Mouse (Mus musculus) neural tube, embryonic 14.5 days (tissue): Measurements from ENCODE around the gene 6820408C15Rik. TPM values are rescaled to one million over a fixed set of nuclear protein-coding genes. Genes with fewer than 3 reads are reported as not detected.

ENCODE experiments used
- ATAC-seq: fragments of 200-750 bp; cut with Nextera tagmentation; 2 replicates; pipeline ENCODE4 v1.8.0; 2017; ENCODE audit warnings: low read depth, mild to moderate bottlenecking, moderate TSS enrichment, moderate library complexity
- H3K27ac ChIP-seq: fragments of 300-500 bp; sonication (generic); 2 replicates; pipeline ENCODE4 v1.5.1; 2014; ENCODE audit warnings: low read depth, mild to moderate bottlenecking, control low read depth, low read length, moderate library complexity, mixed read lengths
- H3K27me3 ChIP-seq: fragments of 300-500 bp; sonication (generic); 2 replicates; pipeline ENCODE4 v1.6.1; 2014; ENCODE audit warnings: low read length; ENCODE audit not compliant: control insufficient read depth, insufficient read depth
- H3K36me3 ChIP-seq: fragments of 300-500 bp; sonication (generic); 2 replicates; pipeline ENCODE4 v1.6.1; 2014; ENCODE audit warnings: low read length, mixed read lengths; ENCODE audit not compliant: control insufficient read depth, insufficient read depth
- H3K4me1 ChIP-seq: fragments of 300-500 bp; sonication (generic); 2 replicates; pipeline ENCODE4 v1.6.1; 2014; ENCODE audit warnings: low read length; ENCODE audit not compliant: control insufficient read depth, insufficient read depth
- H3K4me2 ChIP-seq: fragments of 300-500 bp; sonication (generic); 2 replicates; pipeline ENCODE4 v1.6.1; 2014; ENCODE audit warnings: mild to moderate bottlenecking, low read depth, low read length, control low read depth
- H3K4me3 ChIP-seq: fragments of 300-500 bp; sonication (generic); 2 replicates; pipeline ENCODE4 v1.5.1; 2014; ENCODE audit warnings: low read depth, low read length, control low read depth, mixed read lengths
- H3K9ac ChIP-seq: fragments of 300-500 bp; sonication (generic); replicated peaks from 2 replicates; pipeline ENCODE4 v1.6.1; 2014; ENCODE audit warnings: low read depth, mild to moderate bottlenecking, control low read depth, low read length, mixed read lengths
- H3K9me3 ChIP-seq: fragments of 300-500 bp; sonication (generic); 2 replicates; pipeline ENCODE4 v1.6.1; 2016; ENCODE audit warnings: low read length; ENCODE audit not compliant: control insufficient read depth
- WGBS: fragments of 180-500 bp; shearing (Covaris S2); extraction: QIAGEN DNeasy Blood & Tissue Kit; methylation state at CpG from one replicate; pipeline ENCODE4 v1.1.7; 2014; 5-methylcytosine and 5-hydroxymethylcytosine counted together
- polyA plus RNA-seq: library from polyadenylated mRNA; unstranded; fragments of >200 nt; fragmentation: Nextera tagmentation; extraction: Ambion mirVana; gene quantifications from 2 replicates; pipeline ENCODE4 v1.2.1, GENCODE M21; 2014

6820408C15Rik gene
- polyA plus RNA-seq, 1 experiment from 2014 or later: 0.87 TPM

DNA sequence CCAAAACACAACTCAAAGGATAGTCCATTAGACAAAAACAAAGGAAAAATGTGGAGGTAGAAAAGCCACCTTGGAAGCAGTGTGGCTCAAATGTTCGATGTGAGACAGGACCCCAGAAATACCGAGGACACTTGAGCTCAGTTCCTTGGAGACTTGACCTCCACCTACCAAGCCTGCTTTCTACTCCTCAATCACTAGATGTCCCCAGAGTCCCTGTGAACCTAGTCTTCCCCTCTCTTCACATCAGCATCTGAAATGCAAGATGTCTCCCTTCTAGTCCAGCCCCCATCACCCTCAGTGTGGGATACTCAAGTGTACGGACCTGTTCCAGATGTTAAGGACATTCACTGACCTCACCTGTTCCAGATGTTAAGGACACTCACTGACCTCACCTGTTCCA, 22.6 kb upstream of the 6820408C15Rik start:
- Histone ChIP-seq H3K4me2 (no peak overlapping the region), H3K27me3 (no peaks in the 10 kb centered on the region), H3K36me3 (no peaks in the 10 kb centered on the region), H3K4me1 (peaks cover 25% of the 10 kb centered on the region), H3K4me3 (no peak overlapping the region), H3K9ac (no peak overlapping the region), H3K27ac (no peak overlapping the region), H3K9me3 (no peaks in the 10 kb centered on the region)
- WGBS: 18% methylated on average over 3 of the region's 3 CpGs
- no peak for ATAC-seq

GRCm38 (mm10) chr2:152393225-152394017, 22.0 kb upstream of the 6820408C15Rik start:
- no peak overlapping the region for H3K9ac ChIP-seq
- peak overlapping the region; percentile 90 for H3K4me2 ChIP-seq
- H3K4me1 ChIP-seq: peaks cover 25% of the 10 kb centered on the region
- WGBS: 59% methylated on average over 9 of the region's 9 CpGs
- H3K9me3 ChIP-seq: no peaks in the 10 kb centered on the region
- no peak overlapping the region for H3K27ac ChIP-seq
- H3K27me3 ChIP-seq: no peaks in the 10 kb centered on the region
- 0 out of 2 replicates have a peak overlapping the region, but pooled peaks have one; percentile 1 for H3K4me3 ChIP-seq
- no peaks in the 10 kb centered on the region for H3K36me3 ChIP-seq
- no peak for ATAC-seq

GRCm38 (mm10) chr2:152395271-152395920, 20.0 kb upstream of the 6820408C15Rik start:
- Histone ChIP-seq H3K4me1 (peaks cover 33% of the 10 kb centered on the region), H3K27me3 (no peaks in the 10 kb centered on the region), H3K4me3 (peak overlapping the region; percentile 88), H3K9ac (peak overlapping the region; percentile 97), H3K4me2 (peak overlapping the region; percentile 90), H3K9me3 (no peaks in the 10 kb centered on the region), H3K36me3 (no peaks in the 10 kb centered on the region), H3K27ac (no peak overlapping the region)
- WGBS: 22% methylated on average over 11 of the region's 13 CpGs
- ATAC-seq: no peak

DNA sequence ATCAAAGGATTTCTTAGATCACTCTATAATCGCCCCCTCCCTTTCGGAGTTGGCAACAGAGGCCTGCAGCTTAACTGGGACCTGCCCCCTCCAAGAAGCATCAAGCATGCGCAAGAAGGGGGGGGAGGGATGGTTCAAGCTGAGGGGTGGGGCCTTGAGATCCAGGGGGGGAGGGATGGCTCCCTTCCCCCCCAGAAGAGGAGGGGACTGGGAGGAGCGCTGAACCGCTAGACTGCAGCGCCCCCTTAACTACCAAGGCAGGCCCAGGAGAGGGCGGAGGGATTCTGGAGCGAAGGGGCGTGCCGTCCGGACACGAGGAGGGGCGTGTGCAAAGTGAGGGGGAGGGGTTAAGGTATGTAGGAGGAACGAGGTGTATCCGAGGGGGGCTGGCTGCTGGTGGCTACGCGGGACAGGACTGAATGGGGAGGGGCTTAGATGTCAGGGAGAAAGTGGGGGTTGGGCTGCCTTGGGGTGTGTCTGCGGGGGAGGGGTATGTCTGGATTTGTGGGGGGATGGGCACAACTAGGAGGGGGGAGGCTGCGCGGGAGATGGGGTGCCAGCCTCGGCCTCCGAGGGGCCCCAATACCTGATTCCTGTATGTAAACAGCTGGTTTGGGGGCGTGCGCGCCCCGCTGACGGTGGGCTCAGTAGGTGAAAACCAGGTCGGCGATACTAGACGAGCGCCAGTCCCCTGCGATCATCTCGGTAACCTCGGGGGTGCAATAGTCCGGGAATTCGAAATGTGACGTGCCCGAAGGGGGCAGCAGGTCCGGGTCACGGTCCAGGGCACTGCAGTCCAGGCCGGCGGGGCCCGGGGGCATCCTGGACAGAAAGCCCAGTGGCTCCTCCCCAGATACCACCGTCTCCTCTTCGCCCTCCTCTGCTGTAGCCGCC, 19.0 kb upstream of the 6820408C15Rik start:
- no peaks in the 10 kb centered on the region for H3K27me3 ChIP-seq
- under 1% methylated on average over 42 of the region's 46 CpGs for WGBS
- H3K27ac ChIP-seq: peak overlapping the region; percentile 99
- peak; percentile 47 for ATAC-seq
- H3K4me2 ChIP-seq: peak overlapping the region; percentile 90
- no peaks in the 10 kb centered on the region for H3K36me3 ChIP-seq
- no peaks in the 10 kb centered on the region for H3K9me3 ChIP-seq
- H3K9ac ChIP-seq: peak overlapping the region; percentile 97
- H3K4me1 ChIP-seq: peaks cover 35% of the 10 kb centered on the region
- peak overlapping the region; percentile 88 for H3K4me3 ChIP-seq

DNA sequence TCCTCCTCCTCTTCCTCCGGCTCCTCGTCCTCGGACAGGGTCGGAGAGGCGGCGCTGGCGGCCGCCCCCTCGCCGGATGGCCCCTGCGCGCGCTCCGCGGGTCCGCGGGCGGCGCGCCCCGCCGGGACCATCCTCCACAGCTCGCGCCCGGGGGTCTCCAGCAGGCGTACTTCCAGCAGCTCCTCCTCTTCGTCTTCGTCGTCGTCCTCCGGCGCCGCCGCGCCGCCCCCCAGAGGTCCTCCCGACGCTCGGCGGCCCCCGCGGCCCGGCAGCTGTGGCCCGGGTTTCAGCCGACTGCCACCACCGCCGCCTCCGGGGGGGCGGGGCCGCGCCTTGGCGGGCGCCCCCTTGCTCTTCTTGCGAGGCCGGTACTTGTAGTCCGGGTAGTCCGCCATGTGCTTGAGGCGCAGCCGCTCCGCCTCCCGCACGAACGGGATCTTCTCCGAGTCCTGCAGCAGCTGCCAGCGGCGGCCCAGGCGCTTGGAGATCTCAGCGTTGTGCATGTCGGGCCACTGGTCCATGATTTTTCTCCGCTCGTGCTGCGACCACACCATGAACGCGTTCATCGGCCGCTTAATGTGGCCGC, 18.3 kb upstream of the 6820408C15Rik start:
- WGBS: 0% methylated on average over 66 of the region's 77 CpGs
- H3K4me2 ChIP-seq: peak overlapping the region; percentile 90
- H3K4me1 ChIP-seq: peaks cover 35% of the 10 kb centered on the region
- peak overlapping the region; percentile 99 for H3K27ac ChIP-seq
- H3K27me3 ChIP-seq: no peaks in the 10 kb centered on the region
- H3K9ac ChIP-seq: peak overlapping the region; percentile 97
- peak overlapping the region; percentile 88 for H3K4me3 ChIP-seq
- no peaks in the 10 kb centered on the region for H3K9me3 ChIP-seq
- peak; percentile 7; the same call in 1 of the 2 replicates for ATAC-seq
- no peaks in the 10 kb centered on the region for H3K36me3 ChIP-seq

- WGBS: 0% methylated on average over 30 of the region's 104 CpGs
- Histone ChIP-seq H3K9me3 (no peaks in the 10 kb centered on the region), H3K27ac (peak within 1 kb of the TSS; percentile 99), H3K36me3 (no peaks in the 10 kb centered on the region), H3K9ac (peak within 1 kb of the TSS; percentile 97), H3K4me1 (peaks cover 35% of the 10 kb centered on the region), H3K4me3 (peak within 1 kb of the TSS; percentile 88), H3K4me2 (peak within 1 kb of the TSS; percentile 90), H3K27me3 (no peaks in the 10 kb centered on the region)
- peak; percentile 78 for ATAC-seq
These were observed 17.5 kb upstream of the 6820408C15Rik start, which contains the start of gene Sox12 for GRCm38 (mm10) chr2:152397680-152398435. TSS of gene Sox12 (minus strand) at chr2:152398063.

DNA sequence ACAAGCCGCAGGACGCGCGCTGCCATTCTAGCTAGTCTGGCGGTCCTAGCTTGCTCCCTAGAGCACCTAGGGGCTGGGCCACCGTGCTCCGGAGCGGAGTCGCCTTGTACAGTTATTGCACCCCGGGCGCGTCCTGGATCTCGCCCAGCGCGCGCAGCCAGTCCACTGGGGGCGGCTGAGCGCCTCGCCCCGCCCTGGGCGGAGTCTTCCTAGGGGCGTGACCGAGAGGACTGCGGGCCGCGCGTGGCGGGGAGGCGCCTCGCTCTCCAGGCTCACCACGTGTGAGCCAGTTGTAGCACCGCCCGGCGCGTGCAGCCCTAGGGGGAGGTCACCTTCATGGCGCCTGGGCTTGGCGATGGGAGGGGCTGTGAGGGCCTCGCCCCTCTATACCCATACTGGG, 16.7 kb upstream of the 6820408C15Rik start:
- no peaks in the 10 kb centered on the region for H3K36me3 ChIP-seq
- peak overlapping the region; percentile 90 for H3K4me2 ChIP-seq
- ATAC-seq: peak; percentile 73
- peak overlapping the region; percentile 88 for H3K4me3 ChIP-seq
- H3K27ac ChIP-seq: peak overlapping the region; percentile 99
- H3K9ac ChIP-seq: peak overlapping the region; percentile 97
- WGBS: under 1% methylated on average over 38 of the region's 38 CpGs
- no peaks in the 10 kb centered on the region for H3K27me3 ChIP-seq
- peaks cover 29% of the 10 kb centered on the region for H3K4me1 ChIP-seq
- no peaks in the 10 kb centered on the region for H3K9me3 ChIP-seq

GRCm38 (mm10) chr2:152399122-152399542, 16.3 kb upstream of the 6820408C15Rik start:
- ATAC-seq: no peak
- peaks cover 24% of the 10 kb centered on the region for H3K4me1 ChIP-seq
- no peaks in the 10 kb centered on the region for H3K36me3 ChIP-seq
- WGBS: under 1% methylated on average over 13 of the region's 13 CpGs
- peak overlapping the region; percentile 97 for H3K9ac ChIP-seq
- peak overlapping the region; percentile 88 for H3K4me3 ChIP-seq
- peak overlapping the region; percentile 99 for H3K27ac ChIP-seq
- no peaks in the 10 kb centered on the region for H3K27me3 ChIP-seq
- no peaks in the 10 kb centered on the region for H3K9me3 ChIP-seq
- H3K4me2 ChIP-seq: peak overlapping the region; percentile 90
